Mouse (Mus musculus): ENCODE measurements around the gene Ppt2.

Ppt2 gene

GRCm38 (mm10) chr17:34613054-34613645 is 15.2 kb downstream of the Ppt2 start:
- DNase-seq (ENCODE audit: extremely low spot score, low read depth, low spot score), result no peak

- DNase-seq (ENCODE audit: extremely low spot score, low read depth, low spot score), result no peak
These were observed 17.3 kb downstream of the Ppt2 start for GRCm38 (mm10) chr17:34611050-34611449.

- DNase-seq (ENCODE audit: extremely low spot score, low read depth, low spot score), result no peak
These were observed 20.3 kb downstream of the Ppt2 start for GRCm38 (mm10) chr17:34607997-34608396.

- DNase-seq (ENCODE audit: extremely low spot score, low read depth, low spot score), result no peak
These were observed 21.9 kb downstream of the Ppt2 start for GRCm38 (mm10) chr17:34606186-34607039.

GRCm38 (mm10) chr17:34605609-34606008 is 22.7 kb downstream of the Ppt2 start:
- no peak for DNase-seq (ENCODE audit: extremely low spot score, low read depth, low spot score)

GRCm38 (mm10) chr17:34604511-34605237 is 23.6 kb downstream of the Ppt2 start:
- DNase-seq (ENCODE audit: extremely low spot score, low read depth, low spot score), result no peak

- DNase-seq (ENCODE audit: extremely low spot score, low read depth, low spot score), result peak; percentile 97
These were observed 24.2 kb downstream of the Ppt2 start, which contains the start of gene Agpat1 for GRCm38 (mm10) chr17:34604061-34604508. Gene Agpat1, plus strand, starts transcription at chr17:34604262.

GRCm38 (mm10) chr17:34603375-34604060 is 24.8 kb downstream of the Ppt2 start, which contains the start of gene Rnf5:
Gene Rnf5, minus strand, starts transcription at chr17:34603690.
- DNase-seq (ENCODE audit: extremely low spot score, low read depth, low spot score), result peak; percentile 100

- DNase-seq (ENCODE audit: extremely low spot score, low read depth, low spot score), result no peak
These were observed 26.5 kb downstream of the Ppt2 start for GRCm38 (mm10) chr17:34601796-34602195.

GRCm38 (mm10) chr17:34599891-34600290 is 28.4 kb downstream of the Ppt2 start:
- DNase-seq (ENCODE audit: extremely low spot score, low read depth, low spot score), result no peak

GRCm38 (mm10) chr17:34597566-34598095 is 30.7 kb downstream of the Ppt2 start, which contains the start of gene Ager:
Gene Ager, plus strand, starts transcription at chr17:34597862.
- no peak for DNase-seq (ENCODE audit: extremely low spot score, low read depth, low spot score)

- DNase-seq (ENCODE audit: extremely low spot score, low read depth, low spot score), result no peak
These were observed 32.2 kb downstream of the Ppt2 start for GRCm38 (mm10) chr17:34596098-34596497.

GRCm38 (mm10) chr17:34593752-34594525 is 34.4 kb downstream of the Ppt2 start:
- no peak for DNase-seq (ENCODE audit: extremely low spot score, low read depth, low spot score)

- DNase-seq (ENCODE audit: extremely low spot score, low read depth, low spot score), result no peak
These were observed 35.4 kb downstream of the Ppt2 start for GRCm38 (mm10) chr17:34592581-34593549.

GRCm38 (mm10) chr17:34591994-34592375 is 36.3 kb downstream of the Ppt2 start:
- DNase-seq (ENCODE audit: extremely low spot score, low read depth, low spot score), result no peak

GRCm38 (mm10) chr17:34591029-34591993 is 37.0 kb downstream of the Ppt2 start, which contains the start of gene Pbx2:
Gene Pbx2, plus strand, starts transcription at chr17:34591266.
- no peak for DNase-seq (ENCODE audit: extremely low spot score, low read depth, low spot score)

Measured in hindlimb bud, embryonic 11.5 days (tissue).